Mouse (Mus musculus): Measurements from ENCODE around the gene Hils1. TPM values are rescaled to one million over a fixed set of nuclear protein-coding genes. Genes with fewer than 3 reads are reported as not detected.
"Not testable (repeated sequence)": the region's sequence is repeated elsewhere in the genome, so short reads cannot be mapped to it uniquely, and the experiment has no call there.

Hils1 gene
- polyA plus RNA-seq, 1 experiment: not detected

- TF ChIP-seq POLR2A (IDR thresholded peaks at IDR 0.05; ENCODE audit: borderline replicate concordance, extremely low read depth, low read depth, low read length) (no peak), CTCF (IDR thresholded peaks at IDR 0.05; ENCODE audit: insufficient read depth, low read length) (no peak)
- H3K4me3 ChIP-seq (replicated peaks; ENCODE audit: extremely low read depth, low read depth, low read length): no peak overlapping the region
- no peak for DNase-seq
- H3K4me1 ChIP-seq (ENCODE audit: control insufficient read depth, insufficient read depth, low read length): no peaks in the 10 kb centered on the region
- 73% methylated on average over 7 of the region's 7 CpGs for WGBS
These were observed 794 bp downstream of the Hils1 start for GRCm38 (mm10) chr11:94968187-94968586.

- DNase-seq; H3K4me3 ChIP-seq (replicated peaks; ENCODE audit: extremely low read depth, low read depth, low read length); H3K4me1 ChIP-seq (ENCODE audit: control insufficient read depth, insufficient read depth, low read length): not testable (repeated sequence)
- WGBS: 83% methylated on average over 4 of the region's 4 CpGs
These were observed 2.3 kb downstream of the Hils1 start for GRCm38 (mm10) chr11:94969709-94970108.

GRCm38 (mm10) chr11:94970210-94970943 is 3.0 kb downstream of the Hils1 start:
- peak; percentile 69 for DNase-seq
- no peak overlapping the region for H3K4me3 ChIP-seq (replicated peaks; ENCODE audit: extremely low read depth, low read depth, low read length)
- H3K4me1 ChIP-seq (ENCODE audit: control insufficient read depth, insufficient read depth, low read length): no peaks in the 10 kb centered on the region
- TF ChIP-seq POLR2A (IDR thresholded peaks at IDR 0.05; ENCODE audit: borderline replicate concordance, extremely low read depth, low read depth, low read length) (no peak), CTCF (IDR thresholded peaks at IDR 0.05; ENCODE audit: insufficient read depth, low read length) (no peak)
- 52% methylated on average over 15 of the region's 15 CpGs for WGBS

GRCm38 (mm10) chr11:94971895-94972615 is 4.7 kb downstream of the Hils1 start:
- 63% methylated on average over 16 of the region's 16 CpGs for WGBS
- TF ChIP-seq POLR2A (IDR thresholded peaks at IDR 0.05; ENCODE audit: borderline replicate concordance, extremely low read depth, low read depth, low read length): no peak
- no peak for DNase-seq
- no peak overlapping the region for H3K4me3 ChIP-seq (replicated peaks; ENCODE audit: extremely low read depth, low read depth, low read length)
- H3K4me1 ChIP-seq (ENCODE audit: control insufficient read depth, insufficient read depth, low read length): no peaks in the 10 kb centered on the region

- WGBS: 56% methylated on average over 5 of the region's 5 CpGs
- TF ChIP-seq CTCF (IDR thresholded peaks at IDR 0.05; ENCODE audit: insufficient read depth, low read length) (no peak), POLR2A (IDR thresholded peaks at IDR 0.05; ENCODE audit: borderline replicate concordance, extremely low read depth, low read depth, low read length) (no peak)
- Histone ChIP-seq H3K4me3 (replicated peaks; ENCODE audit: extremely low read depth, low read depth, low read length) (no peak overlapping the region), H3K4me1 (ENCODE audit: control insufficient read depth, insufficient read depth, low read length) (no peaks in the 10 kb centered on the region)
- DNase-seq: no peak
These were observed 5.5 kb downstream of the Hils1 start for GRCm38 (mm10) chr11:94972887-94973286.

GRCm38 (mm10) chr11:94973313-94973712 is 5.9 kb downstream of the Hils1 start:
- H3K4me3 ChIP-seq (replicated peaks; ENCODE audit: extremely low read depth, low read depth, low read length): no peak overlapping the region
- DNase-seq: no peak
- H3K4me1 ChIP-seq (ENCODE audit: control insufficient read depth, insufficient read depth, low read length): no peaks in the 10 kb centered on the region
- TF ChIP-seq POLR2A (IDR thresholded peaks at IDR 0.05; ENCODE audit: borderline replicate concordance, extremely low read depth, low read depth, low read length): no peak
- TF ChIP-seq CTCF (IDR thresholded peaks at IDR 0.05; ENCODE audit: insufficient read depth, low read length): no peak
- WGBS: 59% methylated on average over 4 of the region's 4 CpGs

- DNase-seq: no peak
- TF ChIP-seq POLR2A (IDR thresholded peaks at IDR 0.05; ENCODE audit: borderline replicate concordance, extremely low read depth, low read depth, low read length) (no peak), CTCF (IDR thresholded peaks at IDR 0.05; ENCODE audit: insufficient read depth, low read length) (no peak)
- Histone ChIP-seq H3K4me1 (ENCODE audit: control insufficient read depth, insufficient read depth, low read length) (no peaks in the 10 kb centered on the region), H3K4me3 (replicated peaks; ENCODE audit: extremely low read depth, low read depth, low read length) (no peak overlapping the region)
- whole genome bisulfite sequencing: 64% methylated on average over 2 of the region's 2 CpGs
These were observed 7.6 kb downstream of the Hils1 start for GRCm38 (mm10) chr11:94974951-94975350.

GRCm38 (mm10) chr11:94976199-94976598 is 8.8 kb downstream of the Hils1 start, which contains the start of gene Sgca:
Gene Sgca (minus strand): TSS chr11:94976327.
- no peaks in the 10 kb centered on the region for H3K4me1 ChIP-seq (ENCODE audit: control insufficient read depth, insufficient read depth, low read length)
- DNase-seq: no peak
- H3K4me3 ChIP-seq (replicated peaks; ENCODE audit: extremely low read depth, low read depth, low read length): no peak within 1 kb of the TSS
- no peak for TF ChIP-seq POLR2A (IDR thresholded peaks at IDR 0.05; ENCODE audit: borderline replicate concordance, extremely low read depth, low read depth, low read length)
- TF ChIP-seq CTCF (IDR thresholded peaks at IDR 0.05; ENCODE audit: insufficient read depth, low read length): no peak
- 71% methylated on average over 5 of the region's 5 CpGs for WGBS

GRCm38 (mm10) chr11:94978178-94978915 is 11.0 kb downstream of the Hils1 start:
- no peak for DNase-seq
- Histone ChIP-seq H3K4me1 (ENCODE audit: control insufficient read depth, insufficient read depth, low read length) (no peaks in the 10 kb centered on the region), H3K4me3 (replicated peaks; ENCODE audit: extremely low read depth, low read depth, low read length) (no peak overlapping the region)
- TF ChIP-seq POLR2A (IDR thresholded peaks at IDR 0.05; ENCODE audit: borderline replicate concordance, extremely low read depth, low read depth, low read length): no peak
- no peak for TF ChIP-seq CTCF (IDR thresholded peaks at IDR 0.05; ENCODE audit: insufficient read depth, low read length)
- 39% methylated on average over 9 of the region's 9 CpGs for WGBS
